Mouse (Mus musculus) kidney, postnatal 0 days (tissue): ENCODE results near the gene Pbx2. TPM values are rescaled to one million over a fixed set of nuclear protein-coding genes. Genes with fewer than 3 reads are reported as not detected.

Experiments
- ATAC-seq: fragments of 200-750 bp; cut with Nextera tagmentation; replicated peaks from 2 replicates; pipeline ENCODE4 v1.8.0; 2017; ENCODE audit warnings: low read depth, moderate number of reproducible peaks, moderate TSS enrichment, moderate library complexity; ENCODE audit not compliant: low FRiP score
- DNase-seq: peaks from one replicate; pipeline ENCODE4 v3.0.0-alpha.2; 2016; ENCODE audit warnings: low spot score
- H3K27ac ChIP-seq: fragments of 300-500 bp; sonication (generic); 2 replicates; pipeline ENCODE4 v1.5.1; 2014; ENCODE audit warnings: mild to moderate bottlenecking
- H3K27me3 ChIP-seq: fragments of 300-500 bp; sonication (generic); 2 replicates; pipeline ENCODE4 v1.6.1; 2014; ENCODE audit warnings: low read length, mixed read lengths; ENCODE audit not compliant: insufficient read depth
- H3K36me3 ChIP-seq: fragments of 300-500 bp; sonication (generic); 2 replicates; pipeline ENCODE4 v1.6.1; 2014; ENCODE audit warnings: low read length, mixed read lengths; ENCODE audit not compliant: insufficient read depth
- H3K4me1 ChIP-seq: fragments of 300-500 bp; sonication (generic); replicated peaks from 2 replicates; pipeline ENCODE4 v1.6.1; 2014; ENCODE audit warnings: antibody characterized with exemption, low read length, mixed read lengths; ENCODE audit not compliant: insufficient read depth
- H3K4me2 ChIP-seq: fragments of 300-500 bp; sonication (generic); 2 replicates; pipeline ENCODE4 v1.6.1; 2014; ENCODE audit warnings: mild to moderate bottlenecking, low read length, moderate library complexity, mixed read lengths
- H3K4me3 ChIP-seq: fragments of 300-500 bp; sonication (generic); replicated peaks from 2 replicates; pipeline ENCODE4 v1.5.1; 2014; ENCODE audit warnings: low read depth, low read length
- H3K9ac ChIP-seq: fragments of 300-500 bp; sonication (generic); 2 replicates; pipeline ENCODE4 v1.6.1; 2014; ENCODE audit warnings: low read depth, low read length
- H3K9me3 ChIP-seq: fragments of 300-500 bp; sonication (generic); replicated peaks from 2 replicates; pipeline ENCODE4 v1.6.1; 2016; ENCODE audit warnings: low read length, inconsistent platforms, mixed read lengths
- CTCF ChIP-seq: IDR thresholded peaks from 2 replicates; pipeline ENCODE4 v1.5.1; 2016; ENCODE audit warnings: antibody characterized with exemption, low read depth, mild to moderate bottlenecking, moderate library complexity
- WGBS: fragments of 180-500 bp; shearing (Covaris S2); extraction: QIAGEN DNeasy Blood & Tissue Kit; methylation state at CpG from one replicate; pipeline ENCODE4 v1.1.7; 2014; 5-methylcytosine and 5-hydroxymethylcytosine counted together
- polyA plus RNA-seq: library from polyadenylated mRNA; unstranded; fragments of >200 nt; fragmentation: Nextera tagmentation; extraction: Ambion mirVana; gene quantifications from 2 replicates; pipeline ENCODE4 v1.2.1, GENCODE M21; 2015

Pbx2 gene
- polyA plus RNA-seq, 1 experiment from 2014 or later = 13.0 TPM

- no peaks in the 10 kb centered on the region for H3K36me3 ChIP-seq
- no peak for TF ChIP-seq CTCF
- 0 out of 2 replicates have a peak overlapping the region, but pooled peaks have one; percentile 13 for H3K9ac ChIP-seq
- ATAC-seq (no peak), DNase-seq (no peak)
- peak overlapping the region; percentile 99 for H3K27ac ChIP-seq
- no peak overlapping the region; the same call in 1 of the 2 replicates for H3K4me3 ChIP-seq
- H3K4me2 ChIP-seq = peak overlapping the region; percentile 98
- peaks cover 50% of the 10 kb centered on the region for H3K4me1 ChIP-seq
- no peaks in the 10 kb centered on the region for H3K9me3 ChIP-seq
- WGBS = 22% methylated on average over 7 of the region's 7 CpGs
- no peaks in the 10 kb centered on the region for H3K27me3 ChIP-seq
Observed at GRCm38 (mm10) chr17:34589206-34589605, 1.9 kb upstream of the Pbx2 start.

- peak within 1 kb of the TSS; percentile 98 for H3K4me2 ChIP-seq
- no peak for ATAC-seq
- 0 out of 2 replicates have a peak, but pooled peaks cover 2% of the 10 kb centered on the region for H3K36me3 ChIP-seq
- TF ChIP-seq CTCF = no peak
- no peaks in the 10 kb centered on the region for H3K27me3 ChIP-seq
- WGBS = 9% methylated on average over 7 of the region's 7 CpGs
- peak within 1 kb of the TSS; percentile 27 for H3K9ac ChIP-seq
- H3K9me3 ChIP-seq = no peaks in the 10 kb centered on the region
- DNase-seq = peak; percentile 82
- H3K4me3 ChIP-seq = no peak within 1 kb of the TSS; the same call in 1 of the 2 replicates
- peak within 1 kb of the TSS; percentile 99 for H3K27ac ChIP-seq
- peaks cover 53% of the 10 kb centered on the region for H3K4me1 ChIP-seq
Observed at GRCm38 (mm10) chr17:34589681-34590101, 1.4 kb upstream of the Pbx2 start, which contains the start of gene Gpsm3. Gene Gpsm3, plus strand, starts transcription at chr17:34589806.

GRCm38 (mm10) chr17:34590154-34590987, 695 bp upstream of the Pbx2 start:
- H3K4me1 ChIP-seq = peaks cover 56% of the 10 kb centered on the region
- no peaks in the 10 kb centered on the region for H3K27me3 ChIP-seq
- 54% methylated on average over 15 of the region's 15 CpGs for whole genome bisulfite sequencing
- TF ChIP-seq CTCF = no peak
- H3K9ac ChIP-seq = peak overlapping the region; percentile 27
- no peak for ATAC-seq
- H3K4me3 ChIP-seq = no peak overlapping the region; the same call in 1 of the 2 replicates
- 0 out of 2 replicates have a peak, but pooled peaks cover 4% of the 10 kb centered on the region for H3K36me3 ChIP-seq
- peak overlapping the region; percentile 98 for H3K4me2 ChIP-seq
- no peaks in the 10 kb centered on the region for H3K9me3 ChIP-seq
- peak overlapping the region; percentile 99 for H3K27ac ChIP-seq
- DNase-seq = no peak

GRCm38 (mm10) chr17:34591994-34592375, 919 bp downstream of the Pbx2 start:
- Histone ChIP-seq H3K4me2 (peak overlapping the region; percentile 98), H3K27me3 (no peaks in the 10 kb centered on the region), H3K4me1 (peaks cover 54% of the 10 kb centered on the region), H3K4me3 (peak overlapping the region; percentile 81), H3K27ac (peak overlapping the region; percentile 99), H3K9me3 (no peaks in the 10 kb centered on the region), H3K9ac (peak overlapping the region; percentile 96), H3K36me3 (peaks cover 7% of the 10 kb centered on the region; the same call in 1 of the 2 replicates)
- no peak for TF ChIP-seq CTCF
- ATAC-seq (peak; percentile 64), DNase-seq (peak; percentile 98)
- 1% methylated on average over 17 of the region's 35 CpGs for WGBS

GRCm38 (mm10) chr17:34592581-34593549, 1.8 kb downstream of the Pbx2 start:
- under 1% methylated on average over 31 of the region's 32 CpGs for WGBS
- Histone ChIP-seq H3K36me3 (peaks cover 7% of the 10 kb centered on the region; the same call in 1 of the 2 replicates), H3K27me3 (no peaks in the 10 kb centered on the region), H3K4me1 (peaks cover 59% of the 10 kb centered on the region), H3K4me3 (peak overlapping the region; percentile 81), H3K4me2 (peak overlapping the region; percentile 98), H3K9me3 (no peaks in the 10 kb centered on the region), H3K9ac (peak overlapping the region; percentile 96), H3K27ac (peak overlapping the region; percentile 99)
- ATAC-seq (peak; percentile 9; the same call in 1 of the 2 replicates), DNase-seq (peak; percentile 82)
- no peak for TF ChIP-seq CTCF
